In the genomic region with DNA sequence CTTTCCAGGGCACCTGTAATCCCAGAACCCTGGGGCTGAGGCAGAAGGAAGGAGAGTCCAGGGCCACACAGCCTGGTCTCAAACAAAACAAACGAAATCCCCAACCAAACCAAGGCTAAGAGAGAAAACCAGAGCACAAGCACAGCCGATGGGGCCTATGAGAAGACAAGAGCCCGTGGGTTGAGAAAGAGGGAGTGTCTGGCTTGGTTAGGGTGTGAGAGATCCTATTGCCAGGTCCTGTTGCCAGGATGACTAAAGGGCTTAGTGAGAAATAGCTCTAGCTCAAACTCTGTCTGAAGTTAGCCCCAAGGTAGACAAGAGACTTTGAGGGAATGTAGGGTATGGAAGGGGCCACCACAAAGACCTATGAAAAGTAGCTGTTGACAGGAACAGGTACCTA, we compare ENCODE assay signal across 28 mouse cellular contexts. TPM values are rescaled to one million over a fixed set of nuclear protein-coding genes. Genes with fewer than 3 reads are reported as not detected.
DNase-seq lines count a peak whose midpoint lies in the region; ATAC-seq lines count a peak whose summit lies in the region.
"Had no signal": no experiment of that assay in that cellular context is flagged by ENCODE, and none has a peak within 500 bp of the region (broad histone marks: within the 10 kb centered on the region; RNA-seq: fewer than 3 reads in every experiment).

No protein-coding gene starts in this region.

- H3K4me2 ChIP-seq in liver, embryonic 13.5 days = no peak overlapping the region
- no peak overlapping the region for H3K4me2 ChIP-seq in liver, embryonic 11.5 days
- H3K4me2 ChIP-seq: embryonic facial prominence, embryonic 12.5 days; embryonic facial prominence, embryonic 15.5 days; heart, embryonic 13.5 days; hindbrain, embryonic 14.5 days had no signal

- H3K4me1 ChIP-seq in liver, embryonic 13.5 days (replicated peaks) = peaks cover 56% of the 10 kb centered on the region
- H3K4me1 ChIP-seq in liver, embryonic 11.5 days (replicated peaks; ENCODE audit: control insufficient read depth, insufficient read depth, low read length) = peaks cover 7% of the 10 kb centered on the region
- H3K4me1 ChIP-seq: embryonic facial prominence, embryonic 12.5 days had no signal

- H3K27me3 ChIP-seq in liver, embryonic 13.5 days = no peaks in the 10 kb centered on the region
- H3K27me3 ChIP-seq in liver, embryonic 11.5 days (replicated peaks; ENCODE audit: control insufficient read depth, insufficient read depth, low read length) = no peaks in the 10 kb centered on the region
- H3K27me3 ChIP-seq: embryonic facial prominence, embryonic 12.5 days; embryonic facial prominence, embryonic 15.5 days; heart, embryonic 13.5 days had no signal

- H3K27ac ChIP-seq in liver, embryonic 13.5 days = 0 out of 2 replicates have a peak overlapping the region, but pooled peaks have one; percentile 29
- H3K27ac ChIP-seq in liver, embryonic 11.5 days (ENCODE audit: low read depth, low read length) = no peak overlapping the region
- H3K27ac ChIP-seq: embryonic facial prominence, embryonic 12.5 days; embryonic facial prominence, embryonic 15.5 days; gastrocnemius, adult 2 months; heart, embryonic 10.5 days; heart, embryonic 13.5 days; hindbrain, embryonic 14.5 days; hindbrain, postnatal 0 days had no signal

- 55% methylated on average over 3 of the region's 3 CpGs for WGBS in liver, embryonic 13.5 days (ENCODE audit: insufficient replicate concordance)
- WGBS in liver, embryonic 11.5 days = 65% methylated on average over 3 of the region's 3 CpGs

- no peak for DNase-seq in liver, embryonic 13.5 days
- DNase-seq in liver, embryonic 11.5 days (ENCODE audit: low spot score) = no peak
- DNase-seq in 3134 (ENCODE audit: extremely low read depth, insufficient read length, low spot score) = peak; percentile 51
- peak; percentile 43 for DNase-seq in adipocyte (ENCODE audit: low spot score)
- no peak for DNase-seq in spleen, postnatal 36 days (ENCODE audit: low spot score in 2 of 2)
- DNase-seq in adrenal gland, postnatal 4 days (ENCODE audit: low spot score in 2 of 2) = no peak
- DNase-seq: adrenal gland, postnatal 10 days; adrenal gland, postnatal 36 days; cerebellum, adult 11 months; cerebellum, adult 2 months; cerebellum, adult 9-11 months; cerebellum, postnatal 25 days; forebrain, postnatal 0 days; gastrocnemius, adult 2 months; gastrocnemius, postnatal 14 days; heart, adult 18-20 months; heart, postnatal 14 days; heart, postnatal 4 days had no signal

- no peak overlapping the region for H3K4me3 ChIP-seq in liver, embryonic 13.5 days (replicated peaks)
- no peak overlapping the region for H3K4me3 ChIP-seq in liver, embryonic 11.5 days (ENCODE audit: low read depth, low read length)
- H3K4me3 ChIP-seq: embryonic facial prominence, embryonic 12.5 days; embryonic facial prominence, embryonic 15.5 days; gastrocnemius, adult 2 months; heart, embryonic 10.5 days; heart, embryonic 13.5 days had no signal

- no peak overlapping the region for H3K9ac ChIP-seq in liver, embryonic 13.5 days
- no peak overlapping the region for H3K9ac ChIP-seq in liver, embryonic 11.5 days (ENCODE audit: low read depth, low read length)
- H3K9ac ChIP-seq: embryonic facial prominence, embryonic 12.5 days; embryonic facial prominence, embryonic 15.5 days; forebrain, postnatal 0 days; heart, embryonic 13.5 days; hindbrain, embryonic 14.5 days had no signal

- H3K9me3 ChIP-seq in liver, embryonic 13.5 days (replicated peaks) = no peaks in the 10 kb centered on the region
- no peaks in the 10 kb centered on the region for H3K9me3 ChIP-seq in liver, embryonic 11.5 days (ENCODE audit: control insufficient read depth, low read length)
- H3K9me3 ChIP-seq: embryonic facial prominence, embryonic 12.5 days; embryonic facial prominence, embryonic 15.5 days; heart, embryonic 10.5 days; heart, embryonic 13.5 days had no signal

- ATAC-seq in liver, embryonic 13.5 days (ENCODE audit: low read depth) = no peak
- ATAC-seq in liver, embryonic 11.5 days (replicated peaks; ENCODE audit: low FRiP score) = no peak
- ATAC-seq: activated CD4-positive, CD25-positive, alpha-beta regulatory T cell, adult 4 months; CD4-positive, CD25-positive, alpha-beta regulatory T cell, adult 4 months; forebrain, embryonic 14.5 days; forebrain, postnatal 0 days; hindbrain, postnatal 0 days; inflammation-experienced regulatory T-cells, adult 6 months had no signal

- peaks cover 84% of the 10 kb centered on the region for H3K36me3 ChIP-seq in liver, embryonic 13.5 days
- H3K36me3 ChIP-seq in liver, embryonic 11.5 days (ENCODE audit: control insufficient read depth, insufficient read depth, low read length) = no peaks in the 10 kb centered on the region
- H3K36me3 ChIP-seq: embryonic facial prominence, embryonic 12.5 days; embryonic facial prominence, embryonic 15.5 days; heart, embryonic 13.5 days had no signal

RNA-seq across cellular contexts. Expression of a gene that starts 19.3 kb away (rescaled TPM):
- polyA plus RNA-seq in liver, embryonic 13.5 days (2015; fragmentation: Nextera tagmentation; extraction: Ambion mirVana) = 27.5 and 28.8 TPM in 2 replicates
- 17.1 and 19.6 TPM in 2 replicates for polyA plus RNA-seq in liver, embryonic 11.5 days (2014; fragmentation: Nextera tagmentation; extraction: Ambion mirVana)
- total RNA-seq in adrenal gland, postnatal 4 days (2021) = 10 to 100 TPM; 49.9 to 55.6 TPM

Comparison
In these comparisons a context has a peak if more than half of its experiments do, and no peak if none do; other contexts are left out.
1. DNase-seq: peak in 3134 (single experiment) and adipocyte (single experiment); none in liver, embryonic 13.5 days (single experiment), liver, embryonic 11.5 days (single experiment), spleen, postnatal 36 days (0 of 2) and adrenal gland, postnatal 4 days (0 of 2).